Mouse (Mus musculus) neural tube, embryonic 10.5 days (tissue): ENCODE data around the gene Rnf213.

ENCODE experiments used
- DNase-seq: peaks from one replicate; pipeline ENCODE4 v3.0.0-alpha.2; 2017; ENCODE audit warnings: low spot score; ENCODE audit errors: extremely low spot score

Rnf213 gene

GRCm38 (mm10) chr11:119390271-119391231, 2.3 kb upstream of the Rnf213 start:
- DNase-seq = peak; percentile 66

DNA sequence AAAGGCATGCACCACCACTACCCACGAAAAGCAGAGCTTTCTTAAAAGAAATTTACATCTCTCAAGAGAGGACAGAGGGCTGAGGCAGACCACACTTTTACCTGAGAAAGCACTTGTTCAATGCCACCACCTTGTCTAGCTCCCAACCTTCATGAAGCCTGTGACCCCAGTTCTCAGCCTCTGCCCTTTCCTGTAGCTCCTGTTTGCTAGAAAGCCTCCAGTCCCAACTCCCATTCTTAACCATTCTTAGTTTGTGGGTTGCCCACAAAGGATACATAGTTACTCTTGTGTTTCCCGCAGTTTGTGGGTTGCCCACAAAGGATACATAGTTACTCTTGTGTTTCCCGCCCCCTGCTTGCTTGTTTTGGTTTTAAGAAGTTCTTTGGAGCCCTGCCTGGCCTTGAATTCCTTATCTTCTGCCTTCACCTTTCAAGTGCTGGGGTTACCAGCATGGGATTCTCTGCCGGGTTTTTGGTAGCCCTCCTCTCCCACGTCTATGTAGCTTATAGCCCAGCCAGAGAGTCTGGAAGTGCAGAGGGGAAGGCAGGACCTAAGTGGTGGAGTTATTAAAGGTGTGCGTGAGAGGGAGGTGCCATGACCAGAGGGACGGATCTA, 1.4 kb upstream of the Rnf213 start:
- no peak for DNase-seq

- no peak for DNase-seq
Observed at GRCm38 (mm10) chr11:119392001-119392614, 792 bp upstream of the Rnf213 start.

DNA sequence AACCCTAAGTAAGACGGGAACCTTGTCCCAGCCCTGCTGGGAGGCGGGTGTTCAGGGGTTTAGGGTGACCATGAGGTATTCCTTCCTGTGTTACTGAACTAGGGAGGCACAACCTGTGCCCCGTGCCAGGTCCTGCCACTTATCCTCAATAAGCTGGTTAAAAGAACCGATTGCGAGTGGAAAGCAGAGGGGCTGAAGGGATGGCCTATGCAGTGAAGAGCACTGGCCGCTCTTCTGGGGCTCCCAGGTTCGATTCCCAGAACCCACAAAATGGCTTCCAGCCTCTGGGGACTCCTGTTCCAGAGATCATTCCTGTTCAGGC, 544 bp downstream of the Rnf213 start:
- DNase-seq = no peak

- no peak for DNase-seq
Observed at GRCm38 (mm10) chr11:119394210-119394609, 1.3 kb downstream of the Rnf213 start.

DNA sequence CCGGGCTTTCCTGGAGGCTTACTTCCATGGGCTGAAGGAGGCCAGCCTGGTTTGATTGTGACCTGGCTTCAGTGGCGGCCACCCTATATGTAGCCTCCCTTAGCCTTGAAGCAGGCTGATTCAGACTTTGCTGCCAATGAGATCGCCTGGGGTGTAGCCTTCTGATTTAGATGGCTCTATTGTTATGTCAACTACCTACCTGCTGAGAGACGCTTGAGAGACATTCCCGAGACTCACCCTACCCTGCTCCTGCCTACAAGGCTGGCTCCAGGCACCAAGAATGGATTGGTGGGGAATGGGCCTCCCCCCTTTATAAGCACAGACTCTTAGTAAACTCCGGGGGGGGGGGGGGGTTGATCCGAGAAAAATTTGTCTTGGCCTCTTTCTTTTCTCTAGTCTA, 2.5 kb downstream of the Rnf213 start:
- no peak for DNase-seq

- DNase-seq = no peak
Observed at GRCm38 (mm10) chr11:119395931-119396330, 3.0 kb downstream of the Rnf213 start.

GRCm38 (mm10) chr11:119396461-119396860, 3.6 kb downstream of the Rnf213 start:
- DNase-seq = no peak

DNA sequence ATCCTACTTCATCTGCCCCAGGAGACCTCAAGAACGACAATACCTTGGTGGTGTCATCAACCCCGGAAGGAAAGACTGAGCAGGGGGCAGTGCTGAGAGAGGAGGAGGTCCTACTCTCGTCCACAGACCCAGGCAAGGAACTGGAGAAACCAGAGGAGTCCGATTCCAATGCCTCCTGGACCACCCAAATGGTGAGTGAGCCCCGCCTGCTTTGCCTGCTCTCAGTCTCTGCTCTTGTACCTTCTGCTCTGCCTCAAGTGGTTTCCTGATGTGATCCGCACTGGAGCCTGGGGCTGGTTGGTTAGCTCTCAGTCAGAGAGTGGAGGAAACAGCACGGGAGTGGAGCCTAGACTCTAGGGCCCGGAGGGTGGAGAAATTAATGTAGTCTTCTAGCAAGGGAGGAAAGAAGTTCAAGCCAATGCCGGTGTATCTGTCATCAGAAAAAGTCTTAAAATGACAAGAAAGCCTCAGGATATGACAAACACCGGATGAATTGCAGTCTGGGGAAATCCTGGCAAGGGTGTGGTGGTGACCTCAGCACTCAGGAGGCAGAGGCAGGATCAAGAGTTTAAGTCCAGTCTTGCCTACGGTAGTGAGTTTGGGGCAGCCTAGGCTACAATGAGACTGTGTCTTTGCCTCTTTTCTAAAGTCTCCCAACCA, 9.7 kb downstream of the Rnf213 start:
- DNase-seq = no peak

DNA sequence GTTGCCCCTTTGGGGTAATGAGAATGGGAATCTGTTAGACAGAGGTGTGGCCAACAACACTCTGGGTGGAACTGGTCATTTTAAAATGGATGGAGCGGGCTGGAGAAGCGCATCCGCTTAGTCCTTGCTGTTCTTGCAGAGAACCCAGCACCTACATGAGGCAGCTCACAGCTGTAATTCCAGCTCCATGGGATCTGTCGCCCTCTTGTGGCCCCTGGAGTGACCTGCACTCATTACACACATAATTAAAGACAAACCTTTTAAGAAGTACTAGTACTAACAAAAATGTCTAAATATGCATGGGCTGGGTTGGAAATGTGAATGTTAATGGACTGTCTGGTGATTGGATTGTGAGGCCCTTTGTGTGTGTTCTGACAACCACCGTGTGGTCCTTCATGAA, 11.7 kb downstream of the Rnf213 start:
- peak; percentile 40 for DNase-seq

DNA sequence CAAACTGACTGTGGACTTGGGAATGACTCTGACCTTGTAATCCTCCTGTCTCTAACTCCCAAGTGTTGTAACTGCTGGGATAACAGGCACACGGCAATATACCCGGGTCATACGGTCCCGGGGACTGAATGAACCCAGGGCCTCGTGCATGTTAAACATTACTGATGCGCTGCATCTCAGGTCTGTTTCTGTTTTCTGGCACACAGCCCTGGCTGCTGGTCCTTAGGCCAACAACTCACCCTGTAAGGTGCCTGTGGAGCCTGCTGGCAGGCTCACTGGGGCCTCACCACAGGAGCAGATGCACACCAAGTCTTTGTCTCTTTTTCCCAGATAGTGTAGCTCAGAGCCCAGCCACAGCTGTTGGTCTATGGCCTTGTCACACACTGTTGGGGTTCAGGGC, 14.5 kb downstream of the Rnf213 start:
- DNase-seq = no peak

DNA sequence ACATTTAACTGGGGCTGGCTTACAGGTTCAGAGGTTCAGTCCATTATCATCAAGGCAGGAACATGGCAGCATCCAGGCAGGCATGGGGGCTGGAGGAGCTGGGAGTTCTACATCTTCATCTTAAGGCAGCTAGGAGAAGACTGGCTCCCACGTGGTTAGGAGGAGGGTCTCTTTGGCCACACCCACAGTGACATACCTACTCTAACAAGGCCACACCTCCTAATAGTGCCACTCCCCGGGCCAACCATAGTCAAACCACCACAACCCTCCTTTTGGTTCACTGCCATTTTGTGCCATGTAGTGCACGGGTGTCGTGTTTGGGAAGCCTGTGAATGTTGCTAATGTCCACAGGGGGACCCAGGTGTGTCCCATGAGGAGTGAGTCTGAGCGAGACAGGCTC, 15.1 kb downstream of the Rnf213 start:
- no peak for DNase-seq

DNA sequence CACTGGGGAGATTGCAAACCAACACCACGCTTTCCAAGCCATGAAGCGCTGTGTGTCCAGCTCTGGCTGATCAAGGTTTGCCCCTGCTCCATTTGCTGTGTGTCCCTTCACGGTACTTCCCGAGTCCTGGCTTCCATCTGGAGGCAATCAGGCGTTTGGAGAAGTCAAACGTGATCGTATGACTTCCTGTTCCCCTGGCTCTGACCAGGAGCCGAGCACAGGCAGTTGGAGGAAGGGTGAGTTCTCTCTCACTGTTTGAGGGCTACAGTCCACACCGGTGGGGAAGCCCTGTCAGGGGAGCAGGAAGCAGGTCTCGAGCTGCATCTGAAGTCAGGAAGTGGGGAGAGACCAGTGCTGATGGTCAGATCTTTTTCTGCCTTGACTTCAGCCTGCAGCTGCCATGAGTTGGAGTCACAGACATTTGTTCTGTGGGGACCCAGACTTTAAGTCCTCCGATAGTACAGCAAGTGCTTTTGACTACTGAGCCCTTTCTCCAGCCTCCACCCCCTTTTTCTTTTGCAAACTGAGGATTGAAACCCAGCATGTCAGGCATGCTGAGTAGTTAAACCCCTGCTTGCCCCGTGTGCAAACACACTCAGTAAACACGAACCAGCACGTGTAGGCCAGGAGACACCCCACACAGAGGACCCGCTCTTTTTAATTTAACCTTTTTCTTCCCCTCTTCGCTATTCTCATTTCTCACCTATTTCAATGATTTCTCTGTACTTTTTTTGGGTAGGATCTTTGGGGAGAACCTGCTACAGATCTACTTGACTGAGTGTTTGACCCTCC, 26.6 kb downstream of the Rnf213 start:
- peak; percentile 32 for DNase-seq

DNA sequence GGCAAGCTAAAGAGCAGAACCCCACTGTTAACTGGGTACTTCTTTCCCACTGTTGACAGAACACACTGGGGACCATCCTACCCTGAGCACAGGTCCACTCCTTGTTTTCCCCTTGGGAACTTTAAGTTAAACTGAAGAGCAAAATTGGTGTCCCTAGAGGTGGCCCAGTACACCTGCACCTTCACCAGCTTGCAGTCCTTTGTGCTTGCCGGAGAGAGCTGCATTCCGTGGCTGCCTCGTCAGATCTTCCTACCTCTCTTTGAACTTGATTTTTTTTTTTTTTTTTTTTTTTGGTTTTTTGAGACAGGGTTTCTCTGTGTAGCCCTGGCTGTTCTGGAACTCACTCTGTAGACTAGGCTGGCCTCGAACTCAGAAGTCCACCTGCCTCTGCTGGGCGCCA, 27.5 kb downstream of the Rnf213 start:
- DNase-seq = no peak

DNA sequence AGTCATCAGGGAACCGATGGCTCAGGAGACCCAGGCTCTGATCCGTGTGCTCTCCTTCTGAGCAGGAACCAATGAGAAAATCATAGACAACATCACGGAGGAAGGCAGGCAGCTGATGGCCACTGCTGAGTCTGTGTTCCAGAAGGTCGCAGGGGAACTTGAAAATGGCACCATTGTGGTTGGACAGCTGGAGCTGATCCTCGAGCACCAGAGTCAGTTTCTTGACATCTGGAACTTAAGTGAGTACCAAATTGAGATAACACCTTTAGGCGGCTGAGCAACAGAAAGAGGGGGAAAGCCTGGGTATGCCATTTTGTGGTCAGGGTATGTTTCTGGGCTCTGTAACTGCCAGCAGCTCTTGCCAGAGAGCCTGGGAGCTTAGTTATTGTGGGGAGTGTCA, 34.5 kb downstream of the Rnf213 start:
- DNase-seq = no peak

GRCm38 (mm10) chr11:119427986-119428385, 35.1 kb downstream of the Rnf213 start:
- DNase-seq = no peak

GRCm38 (mm10) chr11:119428649-119429136, 35.8 kb downstream of the Rnf213 start:
- DNase-seq = peak; percentile 57

DNA sequence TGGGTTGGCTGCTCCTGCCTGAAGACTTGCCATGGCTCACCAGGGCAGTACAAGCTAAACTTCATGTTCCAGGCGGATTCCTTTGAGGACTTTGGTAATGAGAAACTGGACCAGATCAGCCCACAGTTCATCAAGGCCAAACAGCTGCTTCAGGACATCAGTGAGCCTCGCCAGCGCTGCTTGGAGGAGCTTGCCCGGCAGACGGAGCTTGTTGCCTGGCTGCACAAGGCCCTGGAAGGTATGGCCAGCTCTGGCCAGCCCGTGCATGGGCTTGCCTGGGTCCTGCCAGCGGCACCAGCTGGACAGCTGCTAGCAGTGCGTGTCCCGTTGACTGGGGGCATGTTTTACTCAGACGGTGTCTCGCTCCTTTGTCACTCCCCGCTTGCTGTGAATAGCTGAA, 38.6 kb downstream of the Rnf213 start:
- no peak for DNase-seq

DNA sequence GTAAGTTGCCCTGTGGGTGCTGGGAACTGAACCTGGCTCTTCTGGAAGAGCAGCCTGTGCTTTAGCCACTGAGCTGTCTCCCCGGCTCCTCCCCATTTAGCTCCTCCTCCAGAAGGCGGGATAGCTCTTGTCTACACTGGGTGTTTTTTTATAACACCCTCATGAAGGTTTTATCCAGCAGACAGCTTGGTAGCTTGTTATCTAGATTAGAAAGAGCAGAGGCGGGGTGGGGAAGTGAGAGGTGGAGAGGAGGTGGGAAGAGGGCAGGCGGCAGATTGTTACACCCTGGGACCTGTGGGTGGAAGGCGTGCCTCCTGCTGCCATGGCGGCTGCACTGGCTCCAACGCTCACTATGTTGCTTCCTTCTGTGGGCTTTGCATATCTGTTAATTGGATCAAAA, 39.8 kb downstream of the Rnf213 start:
- no peak for DNase-seq

- DNase-seq = no peak
Observed at GRCm38 (mm10) chr11:119434316-119434715, 41.4 kb downstream of the Rnf213 start.
